Comparison of ENCODE assay signal across 12 mouse cellular contexts in genomic region chr1:93577066-93577465, GRCm38 (mm10).
"Had no signal": no experiment of that assay in that cellular context is flagged by ENCODE, and none has a peak within 500 bp of the region (broad histone marks: within the 10 kb centered on the region; RNA-seq: fewer than 3 reads in every experiment).

No protein-coding gene starts in this region.

- H3K4me3 ChIP-seq: limb, embryonic 12.5 days; midbrain, embryonic 13.5 days; myocyte; neural tube, embryonic 15.5 days had no signal

- H3K9me3 ChIP-seq: limb, embryonic 12.5 days; midbrain, embryonic 13.5 days; neural tube, embryonic 15.5 days had no signal

- H3K27me3 ChIP-seq: limb, embryonic 12.5 days; midbrain, embryonic 13.5 days; neural tube, embryonic 15.5 days had no signal

- H3K9ac ChIP-seq: limb, embryonic 12.5 days; liver, embryonic 14.5 days; midbrain, embryonic 13.5 days; neural tube, embryonic 15.5 days had no signal

- H3K27ac ChIP-seq: limb, embryonic 12.5 days; liver, embryonic 14.5 days; midbrain, embryonic 13.5 days; neural tube, embryonic 15.5 days had no signal

- DNase-seq: kidney, adult 11 months; kidney, postnatal 10 days; lung, adult 18-20 months; right cerebral cortex, postnatal 4 days; spleen, adult 18-20 months; thymus, adult 2 months; thymus, postnatal 36 days had no signal

- H3K4me1 ChIP-seq: limb, embryonic 12.5 days; midbrain, embryonic 13.5 days; neural tube, embryonic 15.5 days had no signal
